Mouse (Mus musculus): ENCODE measurements around the gene Bdkrb2.

DNA sequence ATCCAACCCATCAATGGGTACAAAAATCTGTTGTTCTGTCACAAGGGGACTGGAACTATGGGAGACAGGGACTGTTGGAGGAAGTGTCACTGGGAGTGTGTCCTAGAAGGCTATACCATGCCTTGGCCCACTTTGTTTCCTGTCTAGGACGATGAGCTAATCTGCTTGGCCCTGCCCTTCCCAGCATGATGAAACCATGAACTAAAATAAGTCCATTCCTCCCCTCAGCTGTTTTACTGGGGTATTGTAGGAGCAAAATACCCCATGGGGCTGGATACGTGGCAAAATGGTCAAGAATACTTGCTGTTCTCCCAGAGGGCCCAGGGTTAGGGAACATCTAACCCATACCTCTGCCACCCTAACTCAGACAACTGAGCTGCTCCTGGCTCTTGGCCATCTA, 15.0 kb upstream of the Bdkrb2 start:
- TF ChIP-seq CTCF (IDR thresholded peaks at IDR 0.05; ENCODE audit: extremely low read depth, insufficient read depth, insufficient read length, insufficient replicate concordance) (no peak), POLR2A (IDR thresholded peaks at IDR 0.05; ENCODE audit: low read depth, low read length) (no peak)

Measured in spleen, adult 2 months (tissue).